1 mouse cellular context compared by ENCODE assay signal in genomic region chr17:44075601-44076000, GRCm38 (mm10).
A peak's percentile ranks its signal among the peaks of the same experiment; 100 is the strongest.
TF ChIP-seq lines count a peak whose summit lies in the region.

No protein-coding gene starts in this region.

TF ChIP-seq in MEL, 35 proteins besides CTCF, POLR2A, EP300 and RAD21:
- TF ChIP-seq USF1 (IDR thresholded peaks at IDR 0.05; ENCODE audit: low read depth, low read length), result peak; percentile 38; the same call in 1 of the 2 replicates
- no peak for TF ChIP-seq MAX (IDR thresholded peaks at IDR 0.05; ENCODE audit: low read length)
- TF ChIP-seq ZKSCAN1 (IDR thresholded peaks at IDR 0.05; ENCODE audit: low read depth, low read length), result no peak
- no peak for TF ChIP-seq GATA1 (IDR thresholded peaks at IDR 0.05; ENCODE audit: low read depth, low read length)
- no peak for TF ChIP-seq ETS1 (IDR thresholded peaks at IDR 0.05; ENCODE audit: low read depth, low read length)
- TF ChIP-seq ZC3H11A (IDR thresholded peaks at IDR 0.05; ENCODE audit: low read depth, low read length), result no peak
- TF ChIP-seq POLR2AphosphoS2 (IDR thresholded peaks at IDR 0.05; ENCODE audit: low read length), result no peak
